Mouse (Mus musculus) midbrain, embryonic 13.5 days (tissue): ENCODE measurements around the gene Stk10. TPM values are rescaled to one million over a fixed set of nuclear protein-coding genes. Genes with fewer than 3 reads are reported as not detected.

Experiments used
- ATAC-seq: fragments of 200-750 bp; cut with Nextera tagmentation; 2 replicates; pipeline ENCODE4 v1.8.0; 2017; ENCODE audit warnings: mild to moderate bottlenecking, moderate TSS enrichment, moderate library complexity
- H3K27ac ChIP-seq: fragments of 300-500 bp; sonication (generic); 2 replicates; pipeline ENCODE4 v1.5.1; 2015; ENCODE audit warnings: inconsistent platforms, mild to moderate bottlenecking, moderate library complexity
- H3K27me3 ChIP-seq: fragments of 300-500 bp; sonication (generic); 2 replicates; pipeline ENCODE4 v1.6.1; 2015; ENCODE audit warnings: mild to moderate bottlenecking, inconsistent platforms
- H3K36me3 ChIP-seq: fragments of 300-500 bp; sonication (generic); 2 replicates; pipeline ENCODE4 v1.6.1; 2015; ENCODE audit warnings: mild to moderate bottlenecking, inconsistent platforms
- H3K4me1 ChIP-seq: fragments of 300-500 bp; sonication (generic); replicated peaks from 2 replicates; pipeline ENCODE4 v1.6.1; 2015; ENCODE audit warnings: inconsistent platforms
- H3K4me2 ChIP-seq: fragments of 300-500 bp; sonication (generic); replicated peaks from 2 replicates; pipeline ENCODE4 v1.6.1; 2015; ENCODE audit warnings: moderate library complexity, mild to moderate bottlenecking, inconsistent platforms
- H3K4me3 ChIP-seq: fragments of 300-500 bp; sonication (generic); replicated peaks from 2 replicates; pipeline ENCODE4 v1.5.1; 2015; ENCODE audit warnings: mild to moderate bottlenecking, inconsistent platforms
- H3K9ac ChIP-seq: fragments of 300-500 bp; sonication (generic); replicated peaks from 2 replicates; pipeline ENCODE4 v1.6.1; 2015; ENCODE audit warnings: mild to moderate bottlenecking, inconsistent platforms
- H3K9me3 ChIP-seq: fragments of 300-500 bp; sonication (generic); 2 replicates; pipeline ENCODE4 v1.6.1; 2016; ENCODE audit warnings: mild to moderate bottlenecking, inconsistent platforms
- WGBS: fragments of 180-500 bp; shearing (Covaris S2); methylation state at CpG from one replicate; pipeline ENCODE4 v1.1.7; 2015; 5-methylcytosine and 5-hydroxymethylcytosine counted together
- polyA plus RNA-seq: library from polyadenylated mRNA; unstranded; fragments of >200 nt; fragmentation: Nextera tagmentation; extraction: Ambion mirVana; gene quantifications from 2 replicates; pipeline ENCODE4 v1.2.1, GENCODE M21; 2015

Gene Stk10
- polyA plus RNA-seq, 1 experiment from 2014 or later, result 2.3 TPM

DNA sequence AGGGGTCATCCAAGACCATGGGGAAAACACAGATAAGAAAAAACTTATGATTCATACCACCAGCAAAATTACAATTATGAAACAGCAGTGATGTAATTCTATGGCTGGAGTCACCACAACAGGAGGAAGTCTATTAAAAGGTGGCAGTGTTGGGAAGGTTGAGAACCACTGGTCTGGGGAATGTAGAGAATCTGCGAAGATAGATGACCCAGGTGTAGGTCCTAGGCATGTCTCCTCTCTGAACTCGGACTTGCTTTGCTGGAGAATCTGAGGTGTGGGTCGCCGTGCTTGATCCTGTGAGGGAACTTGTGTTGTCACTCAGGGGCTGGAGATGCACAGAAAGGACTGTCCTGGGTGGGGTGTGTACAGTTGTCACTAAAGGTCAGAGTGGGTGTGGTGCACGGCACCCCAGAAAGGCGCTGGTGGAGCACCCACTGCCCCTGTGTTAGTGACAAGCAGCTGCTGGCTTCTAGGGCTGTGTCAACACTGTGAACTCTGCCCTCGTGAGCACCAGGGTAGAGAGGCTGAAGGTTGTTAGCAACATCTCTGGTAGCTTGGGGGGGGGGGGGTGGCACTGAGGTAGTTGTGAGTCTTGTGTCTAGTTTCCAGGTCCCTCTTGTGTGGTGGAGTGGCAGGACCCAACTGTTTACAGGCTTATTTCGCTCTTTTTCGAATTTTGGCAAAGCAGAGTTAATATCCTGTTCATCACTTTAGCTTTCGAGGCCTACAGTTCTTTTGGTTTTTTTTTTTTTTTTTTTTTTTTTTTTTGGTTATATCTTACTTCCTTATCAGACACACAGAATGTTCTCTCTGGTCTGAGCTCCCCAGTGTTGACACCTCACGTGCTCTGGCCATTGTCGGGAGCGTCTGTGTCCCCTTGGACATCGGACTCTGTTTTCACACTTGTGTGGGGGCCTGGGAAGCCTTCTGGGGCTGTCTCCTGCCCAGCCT, 21.3 kb downstream of the Stk10 start:
- Histone ChIP-seq H3K4me1 (peaks cover 31% of the 10 kb centered on the region), H3K27ac (no peak overlapping the region), H3K27me3 (no peaks in the 10 kb centered on the region), H3K9me3 (no peaks in the 10 kb centered on the region), H3K4me2 (no peak overlapping the region), H3K9ac (no peak overlapping the region), H3K36me3 (no peaks in the 10 kb centered on the region), H3K4me3 (no peak overlapping the region)
- ATAC-seq, result no peak
- WGBS, result 93% methylated on average over 14 of the region's 14 CpGs

DNA sequence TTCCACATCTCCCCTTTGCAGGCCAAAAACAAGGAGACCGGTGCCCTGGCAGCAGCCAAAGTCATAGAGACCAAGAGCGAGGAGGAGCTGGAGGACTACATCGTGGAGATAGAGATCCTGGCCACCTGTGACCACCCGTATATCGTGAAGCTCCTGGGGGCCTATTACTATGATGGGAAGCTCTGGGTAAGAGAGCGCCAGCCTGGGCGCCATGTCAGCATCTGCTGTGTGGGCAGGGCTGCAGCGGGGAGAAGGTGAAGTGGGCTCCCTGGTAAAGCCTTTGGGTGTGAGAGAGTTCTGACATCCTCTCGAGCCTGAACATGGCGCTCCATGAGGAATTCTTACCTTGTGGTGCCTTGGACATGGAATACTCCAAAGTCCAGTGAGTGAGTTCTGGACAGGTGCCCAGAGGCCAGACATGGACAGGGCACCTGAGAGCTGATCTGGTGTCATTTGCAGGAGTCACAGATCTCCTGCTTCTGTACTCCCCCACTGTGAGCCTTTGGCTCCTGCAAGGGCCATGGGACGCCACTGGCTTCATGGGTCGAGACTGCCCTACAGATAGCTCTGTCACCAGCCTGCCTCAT, 22.1 kb downstream of the Stk10 start:
- peaks cover 25% of the 10 kb centered on the region for H3K4me1 ChIP-seq
- ATAC-seq, result no peak
- H3K9me3 ChIP-seq, result no peaks in the 10 kb centered on the region
- H3K27ac ChIP-seq, result no peak overlapping the region
- WGBS, result 91% methylated on average over 12 of the region's 12 CpGs
- H3K4me3 ChIP-seq, result no peak overlapping the region
- H3K27me3 ChIP-seq, result no peaks in the 10 kb centered on the region
- H3K36me3 ChIP-seq, result no peaks in the 10 kb centered on the region
- H3K9ac ChIP-seq, result no peak overlapping the region
- H3K4me2 ChIP-seq, result no peak overlapping the region

GRCm38 (mm10) chr11:32556333-32556990, 23.4 kb downstream of the Stk10 start:
- H3K27me3 ChIP-seq, result no peaks in the 10 kb centered on the region
- peaks cover 21% of the 10 kb centered on the region for H3K4me1 ChIP-seq
- 77% methylated on average over 10 of the region's 10 CpGs for WGBS
- no peak overlapping the region for H3K27ac ChIP-seq
- no peak for ATAC-seq
- no peak overlapping the region for H3K4me2 ChIP-seq
- H3K9me3 ChIP-seq, result no peaks in the 10 kb centered on the region
- no peak overlapping the region for H3K4me3 ChIP-seq
- no peaks in the 10 kb centered on the region for H3K36me3 ChIP-seq
- H3K9ac ChIP-seq, result no peak overlapping the region

- over 99% methylated on average over 4 of the region's 4 CpGs for WGBS
- H3K36me3 ChIP-seq, result no peaks in the 10 kb centered on the region
- no peak for ATAC-seq
- H3K9me3 ChIP-seq, result no peaks in the 10 kb centered on the region
- H3K4me2 ChIP-seq, result no peak overlapping the region
- H3K27me3 ChIP-seq, result no peaks in the 10 kb centered on the region
- peaks cover 10% of the 10 kb centered on the region; the same call in 1 of the 2 replicates for H3K4me1 ChIP-seq
- H3K9ac ChIP-seq, result no peak overlapping the region
- no peak overlapping the region for H3K4me3 ChIP-seq
- H3K27ac ChIP-seq, result no peak overlapping the region
These were observed 24.9 kb downstream of the Stk10 start for GRCm38 (mm10) chr11:32558026-32558425.

- H3K4me1 ChIP-seq, result peaks cover 7% of the 10 kb centered on the region; the same call in 1 of the 2 replicates
- H3K27ac ChIP-seq, result no peak overlapping the region
- H3K27me3 ChIP-seq, result no peaks in the 10 kb centered on the region
- H3K36me3 ChIP-seq, result no peaks in the 10 kb centered on the region
- no peak overlapping the region for H3K4me3 ChIP-seq
- H3K9me3 ChIP-seq, result no peaks in the 10 kb centered on the region
- 63% methylated on average over 8 of the region's 8 CpGs for WGBS
- no peak for ATAC-seq
- no peak overlapping the region for H3K4me2 ChIP-seq
- no peak overlapping the region for H3K9ac ChIP-seq
These were observed 25.6 kb downstream of the Stk10 start for GRCm38 (mm10) chr11:32558677-32559076.

GRCm38 (mm10) chr11:32560015-32560770, 27.1 kb downstream of the Stk10 start:
- WGBS, result 78% methylated on average over 12 of the region's 12 CpGs
- ATAC-seq, result no peak
- Histone ChIP-seq H3K9me3 (no peaks in the 10 kb centered on the region), H3K36me3 (no peaks in the 10 kb centered on the region), H3K9ac (no peak overlapping the region), H3K27ac (no peak overlapping the region), H3K27me3 (no peaks in the 10 kb centered on the region), H3K4me2 (no peak overlapping the region), H3K4me3 (no peak overlapping the region), H3K4me1 (peaks cover 7% of the 10 kb centered on the region; the same call in 1 of the 2 replicates)

GRCm38 (mm10) chr11:32561465-32562355, 28.6 kb downstream of the Stk10 start:
- H3K27me3 ChIP-seq, result no peaks in the 10 kb centered on the region
- H3K9ac ChIP-seq, result no peak overlapping the region
- H3K4me3 ChIP-seq, result no peak overlapping the region
- no peak for ATAC-seq
- no peak overlapping the region for H3K4me2 ChIP-seq
- no peaks in the 10 kb centered on the region for H3K9me3 ChIP-seq
- no peak overlapping the region for H3K27ac ChIP-seq
- WGBS, result 74% methylated on average over 10 of the region's 10 CpGs
- peaks cover 8% of the 10 kb centered on the region; the same call in 1 of the 2 replicates for H3K4me1 ChIP-seq
- no peaks in the 10 kb centered on the region for H3K36me3 ChIP-seq

GRCm38 (mm10) chr11:32562706-32563105, 29.6 kb downstream of the Stk10 start:
- WGBS, result 69% methylated on average over 5 of the region's 5 CpGs
- Histone ChIP-seq H3K4me2 (no peak overlapping the region), H3K36me3 (no peaks in the 10 kb centered on the region), H3K9ac (no peak overlapping the region), H3K4me3 (no peak overlapping the region), H3K27ac (no peak overlapping the region), H3K27me3 (no peaks in the 10 kb centered on the region), H3K4me1 (peaks cover 17% of the 10 kb centered on the region; the same call in 1 of the 2 replicates), H3K9me3 (no peaks in the 10 kb centered on the region)
- ATAC-seq, result no peak

DNA sequence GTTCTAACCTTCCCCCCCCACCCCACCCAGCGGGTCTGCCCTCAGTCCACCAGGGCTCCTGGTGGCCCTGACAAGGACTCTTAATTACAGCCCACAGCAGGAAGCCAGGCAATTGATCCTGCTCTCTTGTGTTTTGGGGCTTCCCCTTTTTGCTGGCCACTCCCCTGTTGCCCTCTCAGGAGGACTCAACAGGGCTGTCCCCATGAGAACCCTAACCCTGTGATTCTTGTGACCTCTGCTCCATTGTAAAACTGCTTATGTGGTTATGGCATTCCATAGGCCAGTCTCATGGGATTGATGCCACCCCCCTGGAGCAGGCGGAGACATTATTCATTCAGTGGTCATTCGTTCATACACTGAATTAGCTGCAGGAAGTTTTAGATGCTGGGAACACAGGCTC, 30.6 kb downstream of the Stk10 start:
- no peaks in the 10 kb centered on the region for H3K9me3 ChIP-seq
- peaks cover 17% of the 10 kb centered on the region; the same call in 1 of the 2 replicates for H3K4me1 ChIP-seq
- ATAC-seq, result no peak
- WGBS, result 22% methylated on average over 3 of the region's 3 CpGs
- H3K4me2 ChIP-seq, result no peak overlapping the region
- H3K9ac ChIP-seq, result no peak overlapping the region
- no peaks in the 10 kb centered on the region for H3K36me3 ChIP-seq
- no peak overlapping the region for H3K4me3 ChIP-seq
- H3K27me3 ChIP-seq, result no peaks in the 10 kb centered on the region
- no peak overlapping the region for H3K27ac ChIP-seq

DNA sequence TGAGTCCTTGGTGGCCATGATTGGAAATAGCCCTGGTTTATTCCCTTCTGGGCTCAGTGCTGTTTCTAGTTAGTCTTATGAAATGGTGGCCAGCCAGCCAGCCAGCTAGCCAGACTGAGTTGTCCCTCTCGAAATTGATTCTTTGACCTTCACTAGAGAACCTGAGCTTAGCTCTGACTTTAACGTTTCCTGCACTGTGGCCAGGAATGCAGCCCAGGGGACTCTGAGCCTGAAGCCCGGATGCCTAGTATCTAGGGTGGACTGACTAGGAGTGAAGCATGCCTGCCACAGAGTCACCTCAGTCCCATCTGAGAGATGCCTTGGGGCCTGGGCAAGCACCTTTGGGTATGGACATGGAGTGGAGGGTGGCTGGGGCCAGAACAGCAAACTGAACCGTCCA, 31.5 kb downstream of the Stk10 start:
- ATAC-seq, result no peak
- WGBS, result 71% methylated on average over 4 of the region's 4 CpGs
- Histone ChIP-seq H3K4me2 (no peak overlapping the region), H3K27ac (no peak overlapping the region), H3K9me3 (no peaks in the 10 kb centered on the region; the same call in 1 of the 2 replicates), H3K4me3 (no peak overlapping the region), H3K4me1 (peaks cover 17% of the 10 kb centered on the region; the same call in 1 of the 2 replicates), H3K27me3 (no peaks in the 10 kb centered on the region), H3K36me3 (no peaks in the 10 kb centered on the region), H3K9ac (no peak overlapping the region)

- H3K36me3 ChIP-seq, result no peaks in the 10 kb centered on the region
- no peaks in the 10 kb centered on the region for H3K27me3 ChIP-seq
- peaks cover 17% of the 10 kb centered on the region; the same call in 1 of the 2 replicates for H3K4me1 ChIP-seq
- no peak overlapping the region for H3K9ac ChIP-seq
- H3K4me3 ChIP-seq, result no peak overlapping the region
- H3K9me3 ChIP-seq, result peaks cover 2% of the 10 kb centered on the region; the same call in 1 of the 2 replicates
- ATAC-seq, result no peak
- H3K27ac ChIP-seq, result no peak overlapping the region
- 65% methylated on average over 8 of the region's 8 CpGs for WGBS
- no peak overlapping the region for H3K4me2 ChIP-seq
These were observed 32.0 kb downstream of the Stk10 start for GRCm38 (mm10) chr11:32565088-32565487.
